Mouse (Mus musculus): ENCODE measurements around the gene Pdcl3. TPM values are rescaled to one million over a fixed set of nuclear protein-coding genes. Genes with fewer than 3 reads are reported as not detected.

Pdcl3 gene
- 177 and 183 TPM in 2 replicates for polyA plus RNA-seq (2015; fragmentation: Nextera tagmentation; extraction: Ambion mirVana)

- Histone ChIP-seq H3K4me3 (replicated peaks) (no peak within 1 kb of the TSS), H3K9ac (no peak within 1 kb of the TSS), H3K27me3 (no peaks in the 10 kb centered on the region), H3K27ac (peak within 1 kb of the TSS; percentile 52; the same call in 1 of the 2 replicates), H3K9me3 (replicated peaks) (no peaks in the 10 kb centered on the region), H3K4me1 (peaks cover 19% of the 10 kb centered on the region), H3K36me3 (no peaks in the 10 kb centered on the region), H3K4me2 (no peak within 1 kb of the TSS)
- 87% methylated on average over 3 of the region's 3 CpGs for WGBS
- ATAC-seq (replicated peaks; ENCODE audit: low FRiP score): no peak
Measured at GRCm38 (mm10) chr1:38985308-38985707, at the start of gene Pdcl3. Pdcl3 (plus strand) TSS chr1:38985608.

- no peak overlapping the region for H3K27ac ChIP-seq
Measured at GRCm38 (mm10) chr1:38936780-38937179, 48.6 kb upstream of the Pdcl3 start.

GRCm38 (mm10) chr1:38938849-38939248 is 46.6 kb upstream of the Pdcl3 start, which contains the start of gene Nms:
Nms (plus strand) TSS chr1:38939149.
- no peak within 1 kb of the TSS for H3K27ac ChIP-seq
- H3K9ac ChIP-seq: no peak within 1 kb of the TSS
- 79% methylated on average over 6 of the region's 6 CpGs for WGBS
- no peak for ATAC-seq (replicated peaks; ENCODE audit: low FRiP score)
- H3K36me3 ChIP-seq: no peaks in the 10 kb centered on the region
- H3K27me3 ChIP-seq: no peaks in the 10 kb centered on the region
- H3K4me2 ChIP-seq: no peak within 1 kb of the TSS
- H3K9me3 ChIP-seq (replicated peaks): no peaks in the 10 kb centered on the region
- no peaks in the 10 kb centered on the region for H3K4me1 ChIP-seq
- H3K4me3 ChIP-seq (replicated peaks): no peak within 1 kb of the TSS

More at GRCm38 (mm10) chr1:38936780-38937179, 48.6 kb upstream of the Pdcl3 start:
- no peak for ATAC-seq (replicated peaks; ENCODE audit: low FRiP score)
- Histone ChIP-seq H3K27me3 (no peaks in the 10 kb centered on the region), H3K4me2 (no peak overlapping the region), H3K4me3 (replicated peaks) (no peak overlapping the region), H3K9me3 (replicated peaks) (no peaks in the 10 kb centered on the region), H3K9ac (no peak overlapping the region), H3K36me3 (no peaks in the 10 kb centered on the region), H3K4me1 (no peaks in the 10 kb centered on the region)
- 32% methylated on average over 6 of the region's 6 CpGs for WGBS

GRCm38 (mm10) chr1:38939608-38940007 is 45.8 kb upstream of the Pdcl3 start:
- 3% methylated on average over 5 of the region's 5 CpGs for WGBS
- no peak overlapping the region for H3K4me2 ChIP-seq
- H3K9me3 ChIP-seq (replicated peaks): no peaks in the 10 kb centered on the region
- H3K36me3 ChIP-seq: no peaks in the 10 kb centered on the region
- no peak overlapping the region for H3K4me3 ChIP-seq (replicated peaks)
- ATAC-seq (replicated peaks; ENCODE audit: low FRiP score): no peak
- no peaks in the 10 kb centered on the region for H3K27me3 ChIP-seq
- no peak overlapping the region for H3K27ac ChIP-seq
- H3K9ac ChIP-seq: no peak overlapping the region
- no peaks in the 10 kb centered on the region for H3K4me1 ChIP-seq

- Histone ChIP-seq H3K27ac (no peak overlapping the region), H3K27me3 (no peaks in the 10 kb centered on the region), H3K9me3 (replicated peaks) (no peaks in the 10 kb centered on the region), H3K4me1 (no peaks in the 10 kb centered on the region), H3K36me3 (no peaks in the 10 kb centered on the region), H3K4me2 (no peak overlapping the region), H3K4me3 (replicated peaks) (no peak overlapping the region), H3K9ac (no peak overlapping the region)
- 89% methylated on average over 3 of the region's 3 CpGs for WGBS
- ATAC-seq (replicated peaks; ENCODE audit: low FRiP score): no peak
Measured at GRCm38 (mm10) chr1:38956457-38956856, 29.0 kb upstream of the Pdcl3 start.

GRCm38 (mm10) chr1:38969116-38969515 is 16.3 kb upstream of the Pdcl3 start:
- Histone ChIP-seq H3K27ac (no peak overlapping the region), H3K9ac (no peak overlapping the region), H3K9me3 (replicated peaks) (no peaks in the 10 kb centered on the region), H3K4me3 (replicated peaks) (no peak overlapping the region), H3K4me2 (no peak overlapping the region), H3K4me1 (no peaks in the 10 kb centered on the region), H3K36me3 (no peaks in the 10 kb centered on the region), H3K27me3 (no peaks in the 10 kb centered on the region)
- 100% methylated on average over 1 of the region's 1 CpGs for WGBS
- no peak for ATAC-seq (replicated peaks; ENCODE audit: low FRiP score)

- H3K9me3 ChIP-seq (replicated peaks): no peaks in the 10 kb centered on the region
- no peak overlapping the region for H3K4me2 ChIP-seq
- ATAC-seq (replicated peaks; ENCODE audit: low FRiP score): no peak
- no peak overlapping the region for H3K9ac ChIP-seq
- H3K36me3 ChIP-seq: no peaks in the 10 kb centered on the region
- H3K27me3 ChIP-seq: no peaks in the 10 kb centered on the region
- H3K4me3 ChIP-seq (replicated peaks): no peak overlapping the region
- no peak overlapping the region for H3K27ac ChIP-seq
- no peaks in the 10 kb centered on the region for H3K4me1 ChIP-seq
- 87% methylated on average over 3 of the region's 3 CpGs for WGBS
Measured at GRCm38 (mm10) chr1:38971712-38972111, 13.7 kb upstream of the Pdcl3 start.

GRCm38 (mm10) chr1:38972986-38973592 is 12.3 kb upstream of the Pdcl3 start:
- no peak overlapping the region for H3K9ac ChIP-seq
- WGBS: 82% methylated on average over 9 of the region's 9 CpGs
- no peak overlapping the region for H3K4me3 ChIP-seq (replicated peaks)
- no peak overlapping the region for H3K4me2 ChIP-seq
- H3K36me3 ChIP-seq: no peaks in the 10 kb centered on the region
- H3K27me3 ChIP-seq: no peaks in the 10 kb centered on the region
- H3K4me1 ChIP-seq: no peaks in the 10 kb centered on the region
- no peaks in the 10 kb centered on the region for H3K9me3 ChIP-seq (replicated peaks)
- H3K27ac ChIP-seq: no peak overlapping the region
- ATAC-seq (replicated peaks; ENCODE audit: low FRiP score): no peak

- WGBS: 75% methylated on average over 7 of the region's 7 CpGs
- Histone ChIP-seq H3K27me3 (no peaks in the 10 kb centered on the region), H3K27ac (no peak overlapping the region), H3K4me3 (replicated peaks) (no peak overlapping the region), H3K9ac (no peak overlapping the region), H3K9me3 (replicated peaks) (no peaks in the 10 kb centered on the region), H3K4me2 (no peak overlapping the region), H3K36me3 (no peaks in the 10 kb centered on the region), H3K4me1 (no peaks in the 10 kb centered on the region)
- ATAC-seq (replicated peaks; ENCODE audit: low FRiP score): no peak
Measured at GRCm38 (mm10) chr1:38979953-38980352, 5.5 kb upstream of the Pdcl3 start.

GRCm38 (mm10) chr1:38983870-38984269 is 1.5 kb upstream of the Pdcl3 start:
- Histone ChIP-seq H3K9me3 (replicated peaks) (no peaks in the 10 kb centered on the region), H3K36me3 (no peaks in the 10 kb centered on the region), H3K9ac (no peak overlapping the region), H3K27ac (no peak overlapping the region), H3K4me3 (replicated peaks) (no peak overlapping the region), H3K4me2 (no peak overlapping the region), H3K27me3 (no peaks in the 10 kb centered on the region), H3K4me1 (peaks cover 14% of the 10 kb centered on the region)
- no peak for ATAC-seq (replicated peaks; ENCODE audit: low FRiP score)
- WGBS: 55% methylated on average over 2 of the region's 2 CpGs

GRCm38 (mm10) chr1:38987080-38987864 is 1.9 kb downstream of the Pdcl3 start:
- Histone ChIP-seq H3K9me3 (replicated peaks) (no peaks in the 10 kb centered on the region), H3K36me3 (peaks cover 13% of the 10 kb centered on the region), H3K4me3 (replicated peaks) (peak overlapping the region; percentile 87), H3K4me2 (peak overlapping the region; percentile 64), H3K27me3 (no peaks in the 10 kb centered on the region), H3K27ac (peak overlapping the region; percentile 95), H3K4me1 (peaks cover 19% of the 10 kb centered on the region), H3K9ac (peak overlapping the region; percentile 70)
- 4% methylated on average over 38 of the region's 38 CpGs for WGBS
- ATAC-seq (replicated peaks; ENCODE audit: low FRiP score): peak; percentile 99

- peak overlapping the region; percentile 64 for H3K4me2 ChIP-seq
- H3K36me3 ChIP-seq: peaks cover 19% of the 10 kb centered on the region
- H3K27ac ChIP-seq: peak overlapping the region; percentile 95
- peak overlapping the region; percentile 87 for H3K4me3 ChIP-seq (replicated peaks)
- peak; percentile 90 for ATAC-seq (replicated peaks; ENCODE audit: low FRiP score)
- under 1% methylated on average over 25 of the region's 25 CpGs for WGBS
- peaks cover 19% of the 10 kb centered on the region for H3K4me1 ChIP-seq
- H3K9ac ChIP-seq: peak overlapping the region; percentile 70
- H3K9me3 ChIP-seq (replicated peaks): no peaks in the 10 kb centered on the region
- no peaks in the 10 kb centered on the region for H3K27me3 ChIP-seq
Measured at GRCm38 (mm10) chr1:38987865-38988211, 2.4 kb downstream of the Pdcl3 start.

Measured in kidney, embryonic 15.5 days (tissue).